Mouse (Mus musculus) MEL-GATA-1-ER (cell line): ENCODE results near the gene Gcgr.

ENCODE experiments used
- DNase-seq: peaks from one replicate; pipeline ENCODE4 v3.0.0-alpha.2; 2012; ENCODE audit warnings: low read depth; ENCODE audit errors: extremely low read depth

Gcgr gene

DNA sequence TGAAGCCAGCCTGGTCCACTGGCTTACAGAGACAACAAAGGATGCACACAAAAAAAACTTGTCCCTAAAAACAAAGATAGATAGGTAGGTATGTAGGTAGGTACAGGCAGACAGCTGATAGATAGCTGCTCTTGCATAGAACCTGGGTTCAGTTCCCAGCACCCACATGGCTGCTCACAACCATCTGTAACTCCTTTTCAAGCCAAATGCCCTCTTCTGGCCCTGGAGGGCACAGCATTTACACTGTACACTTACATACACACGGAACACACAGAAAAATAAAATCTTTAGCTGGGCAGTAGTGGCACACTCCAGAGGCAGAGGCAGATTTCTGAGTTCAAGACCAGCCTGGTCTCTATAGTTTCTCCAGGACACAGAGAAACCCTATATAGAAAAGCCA lies 53.4 kb downstream of the Gcgr start:
- DNase-seq = no peak

DNA sequence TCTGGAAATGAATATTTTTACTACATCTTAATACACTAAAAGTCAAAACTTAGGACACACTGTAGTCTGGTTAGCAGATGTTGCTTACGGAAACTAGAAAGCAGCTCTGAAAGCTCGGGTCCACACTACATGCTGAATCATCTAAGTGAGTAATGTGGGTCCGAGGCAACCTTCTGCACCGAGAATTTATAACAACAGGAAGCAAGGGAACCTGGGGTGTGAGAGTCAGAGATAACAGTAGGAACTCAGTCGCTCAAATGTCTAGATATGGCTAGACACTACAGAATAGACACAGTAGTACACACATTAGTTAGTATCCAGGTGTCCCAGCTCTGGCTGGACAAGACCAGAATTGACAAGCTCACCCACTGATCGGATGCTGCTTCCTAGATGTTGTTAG lies 58.0 kb downstream of the Gcgr start:
- peak; percentile 78 for DNase-seq
